Mouse (Mus musculus) olfactory bulb, adult 2 months (tissue): Measurements from ENCODE around the gene Add1.

Experiments used
- CTCF ChIP-seq: fragments of 200-500 bp; IDR thresholded peaks from 2 replicates; pipeline ENCODE4 v1.5.1; 2012; ENCODE audit warnings: low read depth, mild to moderate bottlenecking, low read length, moderate library complexity; ENCODE audit not compliant: insufficient read depth
- POLR2A ChIP-seq: fragments of 200-500 bp; IDR thresholded peaks from 2 replicates; pipeline ENCODE4 v1.6.1; 2012; ENCODE audit warnings: mild to moderate bottlenecking, low read depth, low read length, moderate library complexity; ENCODE audit not compliant: insufficient read depth

DNA sequence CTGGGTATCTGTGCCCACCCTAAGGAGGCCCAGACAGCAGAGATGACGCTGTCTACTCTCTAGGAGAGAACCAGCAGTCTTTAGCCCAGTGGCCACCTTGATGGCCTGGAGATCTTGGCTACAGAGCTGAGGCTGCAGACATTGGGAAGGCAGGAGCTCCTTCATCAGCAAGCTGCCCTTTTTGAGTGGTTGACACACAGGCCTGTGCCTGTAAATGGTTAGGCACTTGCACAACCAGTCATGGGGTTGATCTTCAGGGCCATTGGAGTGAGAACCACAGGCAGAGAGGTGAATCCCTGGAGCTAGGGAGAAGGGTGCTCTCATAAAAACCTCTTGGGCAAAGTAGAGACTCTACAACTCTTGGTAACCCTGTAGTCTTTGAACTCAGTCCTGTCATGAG, 31.3 kb upstream of the Add1 start:
- TF ChIP-seq POLR2A, result no peak
- no peak for TF ChIP-seq CTCF
